Mouse (Mus musculus) cerebellum, adult 11 months (tissue): Measurements from ENCODE around the gene Tmem121.
A peak's percentile ranks its signal among the peaks of the same experiment; 100 is the strongest.

Experiments
- DNase-seq: peaks from one replicate; pipeline ENCODE4 v3.0.0; 2022

Gene Tmem121

GRCm38 (mm10) chr12:113185442-113186291 is at the start of gene Tmem121:
Gene Tmem121, plus strand, starts transcription at chr12:113185930.
- DNase-seq: peak; percentile 64

GRCm38 (mm10) chr12:113136492-113137020 is 49.2 kb upstream of the Tmem121 start:
- no peak for DNase-seq

- DNase-seq: no peak
Observed at GRCm38 (mm10) chr12:113137260-113138213, 48.2 kb upstream of the Tmem121 start.

GRCm38 (mm10) chr12:113138291-113138690 is 47.4 kb upstream of the Tmem121 start:
- no peak for DNase-seq

GRCm38 (mm10) chr12:113138901-113139864 is 46.5 kb upstream of the Tmem121 start:
- DNase-seq: no peak

- DNase-seq: peak; percentile 43
Observed at GRCm38 (mm10) chr12:113139908-113140615, 45.7 kb upstream of the Tmem121 start, which contains the start of gene Crip2. Gene Crip2, plus strand, starts transcription at chr12:113140236.

- no peak for DNase-seq
Observed at GRCm38 (mm10) chr12:113140616-113141411, 44.9 kb upstream of the Tmem121 start.

GRCm38 (mm10) chr12:113141531-113141973 is 44.2 kb upstream of the Tmem121 start:
- no peak for DNase-seq

GRCm38 (mm10) chr12:113142021-113142975 is 43.4 kb upstream of the Tmem121 start:
- no peak for DNase-seq

- DNase-seq: no peak
Observed at GRCm38 (mm10) chr12:113143164-113143563, 42.6 kb upstream of the Tmem121 start.

- no peak for DNase-seq
Observed at GRCm38 (mm10) chr12:113144001-113144756, 41.6 kb upstream of the Tmem121 start.

- no peak for DNase-seq
Observed at GRCm38 (mm10) chr12:113144886-113145285, 40.8 kb upstream of the Tmem121 start.

- no peak for DNase-seq
Observed at GRCm38 (mm10) chr12:113145591-113145990, 40.1 kb upstream of the Tmem121 start.

- DNase-seq: peak; percentile 83
Observed at GRCm38 (mm10) chr12:113146112-113147057, 39.3 kb upstream of the Tmem121 start, which contains the start of gene Crip1. Gene Crip1, plus strand, starts transcription at chr12:113146316.

- DNase-seq: peak; percentile 69
Observed at GRCm38 (mm10) chr12:113147481-113147880, 38.2 kb upstream of the Tmem121 start.

GRCm38 (mm10) chr12:113148381-113149035 is 37.2 kb upstream of the Tmem121 start:
- DNase-seq: no peak
